Mouse (Mus musculus): Measurements from ENCODE around the gene Tshz2. TPM values are rescaled to one million over a fixed set of nuclear protein-coding genes. Genes with fewer than 3 reads are reported as not detected.

Gene Tshz2
- polyA plus RNA-seq, 1 experiment from 2014 or later = 32.0 TPM

- Histone ChIP-seq H3K4me2 (ENCODE audit: low read length) (no peak overlapping the region), H3K36me3 (ENCODE audit: control insufficient read depth, insufficient read depth, low read length) (no peaks in the 10 kb centered on the region), H3K4me1 (ENCODE audit: control insufficient read depth, insufficient read depth, low read depth, low read length) (no peaks in the 10 kb centered on the region), H3K27ac (ENCODE audit: low read depth, low read length) (no peak overlapping the region), H3K4me3 (ENCODE audit: low read length) (no peak overlapping the region), H3K9me3 (ENCODE audit: control insufficient read depth, low read length) (no peaks in the 10 kb centered on the region), H3K9ac (ENCODE audit: low read depth, low read length) (no peak overlapping the region), H3K27me3 (replicated peaks; ENCODE audit: control insufficient read depth, insufficient read depth, low read length) (no peaks in the 10 kb centered on the region)
- 83% methylated on average over 10 of the region's 10 CpGs for WGBS
- no peak for ATAC-seq
These were observed 108.2 kb downstream of the Tshz2 start for GRCm38 (mm10) chr2:169740996-169741395.

- Histone ChIP-seq H3K4me2 (ENCODE audit: low read length) (no peak overlapping the region), H3K4me1 (ENCODE audit: control insufficient read depth, insufficient read depth, low read depth, low read length) (no peaks in the 10 kb centered on the region)
- 87% methylated on average over 2 of the region's 2 CpGs for WGBS
These were observed 110.0 kb downstream of the Tshz2 start for GRCm38 (mm10) chr2:169742791-169743190.

GRCm38 (mm10) chr2:169743294-169743693 lies 110.5 kb downstream of the Tshz2 start:
- Histone ChIP-seq H3K4me3 (ENCODE audit: low read length) (no peak overlapping the region), H3K36me3 (ENCODE audit: control insufficient read depth, insufficient read depth, low read length) (no peaks in the 10 kb centered on the region), H3K9ac (ENCODE audit: low read depth, low read length) (no peak overlapping the region), H3K9me3 (ENCODE audit: control insufficient read depth, low read length) (peaks cover 4% of the 10 kb centered on the region; the same call in 1 of the 2 replicates), H3K4me1 (ENCODE audit: control insufficient read depth, insufficient read depth, low read depth, low read length) (no peaks in the 10 kb centered on the region), H3K27me3 (replicated peaks; ENCODE audit: control insufficient read depth, insufficient read depth, low read length) (no peaks in the 10 kb centered on the region), H3K4me2 (ENCODE audit: low read length) (no peak overlapping the region), H3K27ac (ENCODE audit: low read depth, low read length) (no peak overlapping the region)
- ATAC-seq = no peak
- WGBS = 60% methylated on average over 6 of the region's 6 CpGs

More at GRCm38 (mm10) chr2:169742791-169743190, 110.0 kb downstream of the Tshz2 start:
- Histone ChIP-seq H3K27ac (ENCODE audit: low read depth, low read length) (no peak overlapping the region), H3K4me3 (ENCODE audit: low read length) (no peak overlapping the region), H3K27me3 (replicated peaks; ENCODE audit: control insufficient read depth, insufficient read depth, low read length) (no peaks in the 10 kb centered on the region), H3K9me3 (ENCODE audit: control insufficient read depth, low read length) (peaks cover 4% of the 10 kb centered on the region; the same call in 1 of the 2 replicates), H3K36me3 (ENCODE audit: control insufficient read depth, insufficient read depth, low read length) (no peaks in the 10 kb centered on the region), H3K9ac (ENCODE audit: low read depth, low read length) (no peak overlapping the region)
- ATAC-seq = no peak

- Histone ChIP-seq H3K36me3 (ENCODE audit: control insufficient read depth, insufficient read depth, low read length) (no peaks in the 10 kb centered on the region), H3K9me3 (ENCODE audit: control insufficient read depth, low read length) (peaks cover 4% of the 10 kb centered on the region; the same call in 1 of the 2 replicates), H3K4me2 (ENCODE audit: low read length) (no peak overlapping the region), H3K9ac (ENCODE audit: low read depth, low read length) (no peak overlapping the region), H3K27me3 (replicated peaks; ENCODE audit: control insufficient read depth, insufficient read depth, low read length) (no peaks in the 10 kb centered on the region), H3K4me1 (ENCODE audit: control insufficient read depth, insufficient read depth, low read depth, low read length) (no peaks in the 10 kb centered on the region), H3K4me3 (ENCODE audit: low read length) (no peak overlapping the region), H3K27ac (ENCODE audit: low read depth, low read length) (no peak overlapping the region)
- ATAC-seq = no peak
- WGBS = 90% methylated on average over 4 of the region's 4 CpGs
These were observed 111.1 kb downstream of the Tshz2 start for GRCm38 (mm10) chr2:169743910-169744309.

- ATAC-seq = no peak
- Histone ChIP-seq H3K27me3 (replicated peaks; ENCODE audit: control insufficient read depth, insufficient read depth, low read length) (no peaks in the 10 kb centered on the region), H3K4me1 (ENCODE audit: control insufficient read depth, insufficient read depth, low read depth, low read length) (peaks cover 10% of the 10 kb centered on the region), H3K27ac (ENCODE audit: low read depth, low read length) (no peak overlapping the region), H3K4me3 (ENCODE audit: low read length) (no peak overlapping the region), H3K36me3 (ENCODE audit: control insufficient read depth, insufficient read depth, low read length) (no peaks in the 10 kb centered on the region), H3K4me2 (ENCODE audit: low read length) (no peak overlapping the region), H3K9me3 (ENCODE audit: control insufficient read depth, low read length) (peaks cover 4% of the 10 kb centered on the region; the same call in 1 of the 2 replicates), H3K9ac (ENCODE audit: low read depth, low read length) (no peak overlapping the region)
- 85% methylated on average over 7 of the region's 7 CpGs for WGBS
These were observed 114.4 kb downstream of the Tshz2 start for GRCm38 (mm10) chr2:169747114-169747642.

- no peak overlapping the region for H3K9ac ChIP-seq (ENCODE audit: low read depth, low read length)
- no peak for ATAC-seq
- peaks cover 10% of the 10 kb centered on the region for H3K4me1 ChIP-seq (ENCODE audit: control insufficient read depth, insufficient read depth, low read depth, low read length)
- peaks cover 4% of the 10 kb centered on the region; the same call in 1 of the 2 replicates for H3K9me3 ChIP-seq (ENCODE audit: control insufficient read depth, low read length)
- H3K4me2 ChIP-seq (ENCODE audit: low read length) = no peak overlapping the region
- H3K36me3 ChIP-seq (ENCODE audit: control insufficient read depth, insufficient read depth, low read length) = no peaks in the 10 kb centered on the region
- H3K27ac ChIP-seq (ENCODE audit: low read depth, low read length) = no peak overlapping the region
- H3K4me3 ChIP-seq (ENCODE audit: low read length) = no peak overlapping the region
- WGBS = 78% methylated on average over 16 of the region's 16 CpGs
- no peaks in the 10 kb centered on the region for H3K27me3 ChIP-seq (replicated peaks; ENCODE audit: control insufficient read depth, insufficient read depth, low read length)
These were observed 116.6 kb downstream of the Tshz2 start for GRCm38 (mm10) chr2:169749331-169749945.

GRCm38 (mm10) chr2:169750574-169751491 lies 118.0 kb downstream of the Tshz2 start:
- Histone ChIP-seq H3K9me3 (ENCODE audit: control insufficient read depth, low read length) (peaks cover 4% of the 10 kb centered on the region; the same call in 1 of the 2 replicates), H3K4me3 (ENCODE audit: low read length) (no peak overlapping the region), H3K36me3 (ENCODE audit: control insufficient read depth, insufficient read depth, low read length) (no peaks in the 10 kb centered on the region), H3K27me3 (replicated peaks; ENCODE audit: control insufficient read depth, insufficient read depth, low read length) (no peaks in the 10 kb centered on the region), H3K27ac (ENCODE audit: low read depth, low read length) (0 out of 2 replicates have a peak overlapping the region, but pooled peaks have one; percentile 29), H3K9ac (ENCODE audit: low read depth, low read length) (no peak overlapping the region), H3K4me1 (ENCODE audit: control insufficient read depth, insufficient read depth, low read depth, low read length) (peaks cover 10% of the 10 kb centered on the region), H3K4me2 (ENCODE audit: low read length) (no peak overlapping the region)
- no peak for ATAC-seq
- WGBS = 51% methylated on average over 15 of the region's 15 CpGs

- 74% methylated on average over 9 of the region's 9 CpGs for WGBS
- Histone ChIP-seq H3K4me1 (ENCODE audit: control insufficient read depth, insufficient read depth, low read depth, low read length) (peaks cover 10% of the 10 kb centered on the region), H3K27ac (ENCODE audit: low read depth, low read length) (no peak overlapping the region), H3K27me3 (replicated peaks; ENCODE audit: control insufficient read depth, insufficient read depth, low read length) (no peaks in the 10 kb centered on the region), H3K9ac (ENCODE audit: low read depth, low read length) (no peak overlapping the region), H3K9me3 (ENCODE audit: control insufficient read depth, low read length) (peaks cover 4% of the 10 kb centered on the region; the same call in 1 of the 2 replicates), H3K4me3 (ENCODE audit: low read length) (no peak overlapping the region), H3K36me3 (ENCODE audit: control insufficient read depth, insufficient read depth, low read length) (no peaks in the 10 kb centered on the region), H3K4me2 (ENCODE audit: low read length) (no peak overlapping the region)
- no peak for ATAC-seq
These were observed 119.3 kb downstream of the Tshz2 start for GRCm38 (mm10) chr2:169752126-169752525.

- ATAC-seq = no peak
- Histone ChIP-seq H3K27ac (ENCODE audit: low read depth, low read length) (no peak overlapping the region), H3K4me3 (ENCODE audit: low read length) (no peak overlapping the region), H3K4me2 (ENCODE audit: low read length) (no peak overlapping the region), H3K4me1 (ENCODE audit: control insufficient read depth, insufficient read depth, low read depth, low read length) (peaks cover 10% of the 10 kb centered on the region), H3K9me3 (ENCODE audit: control insufficient read depth, low read length) (no peaks in the 10 kb centered on the region), H3K9ac (ENCODE audit: low read depth, low read length) (no peak overlapping the region), H3K27me3 (replicated peaks; ENCODE audit: control insufficient read depth, insufficient read depth, low read length) (no peaks in the 10 kb centered on the region), H3K36me3 (ENCODE audit: control insufficient read depth, insufficient read depth, low read length) (no peaks in the 10 kb centered on the region)
- WGBS = 82% methylated on average over 9 of the region's 9 CpGs
These were observed 120.6 kb downstream of the Tshz2 start for GRCm38 (mm10) chr2:169753432-169753831.
